Mouse (Mus musculus) kidney, adult 2 months (tissue): ENCODE results near the gene Tet3.

Experiments used
- CTCF ChIP-seq: fragments of 200-500 bp; conservative IDR thresholded peaks from 2 replicates; pipeline ENCODE4 v1.5.1; 2011; ENCODE audit warnings: low read depth, mild to moderate bottlenecking, control low read depth, low read length, moderate library complexity, mixed read lengths; ENCODE audit not compliant: insufficient read depth, insufficient read length
- POLR2A ChIP-seq: fragments of 200-500 bp; IDR thresholded peaks from one replicate; pipeline ENCODE4 v1.6.1; 2011; ENCODE audit warnings: low read depth, low read length, control low read depth

DNA sequence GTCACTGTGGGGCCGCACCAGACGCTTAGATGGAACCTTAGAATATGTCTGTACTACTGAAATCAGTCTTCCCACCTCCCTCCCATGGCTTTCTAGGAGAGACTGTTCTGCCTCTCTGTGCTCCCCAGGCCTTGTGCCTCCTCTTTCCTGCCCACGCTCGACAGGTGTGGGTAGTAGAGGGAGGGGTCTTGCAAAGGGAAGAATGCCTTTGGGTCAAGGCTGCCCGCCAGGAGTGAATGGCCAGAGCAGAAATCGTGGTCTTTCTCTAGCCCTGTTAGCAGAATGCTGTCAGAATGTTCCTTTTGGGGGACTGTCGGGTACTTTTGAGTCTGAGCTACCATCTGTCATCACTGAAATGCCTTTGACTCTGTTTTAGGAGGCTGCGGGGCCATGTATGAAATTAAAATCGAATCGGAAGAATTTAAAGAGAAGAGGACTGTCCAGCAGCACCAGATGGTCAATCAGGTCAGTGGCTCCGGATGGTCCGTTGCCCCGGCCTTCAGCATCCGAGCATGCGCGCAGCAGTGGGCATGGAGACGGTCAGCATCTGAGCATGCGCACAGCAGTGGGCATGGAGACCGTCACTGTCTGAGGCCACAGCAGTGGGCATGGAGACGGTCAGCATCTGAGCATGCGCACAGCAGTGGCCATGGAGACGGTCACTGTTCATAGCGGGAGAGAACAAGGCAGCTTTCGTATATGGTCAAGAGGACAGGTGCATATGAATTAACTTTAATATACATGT, 106.0 kb downstream of the Tet3 start:
- TF ChIP-seq CTCF (no peak), POLR2A (no peak)
